Mouse (Mus musculus) embryonic facial prominence, embryonic 12.5 days (tissue): ENCODE measurements around the gene Enoph1. TPM values are rescaled to one million over a fixed set of nuclear protein-coding genes. Genes with fewer than 3 reads are reported as not detected.

ENCODE experiments used
- ATAC-seq: fragments of 200-750 bp; cut with Nextera tagmentation; 2 replicates; pipeline ENCODE4 v1.8.0; 2017; ENCODE audit not compliant: insufficient number of reproducible peaks, insufficient read depth, low FRiP score, low TSS enrichment
- H3K27ac ChIP-seq: fragments of 300-500 bp; sonication (generic); 2 replicates; pipeline ENCODE4 v1.5.1; 2016; ENCODE audit warnings: mild to moderate bottlenecking
- H3K27me3 ChIP-seq: fragments of 300-500 bp; sonication (generic); 2 replicates; pipeline ENCODE4 v1.6.1; 2016; ENCODE audit warnings: mild to moderate bottlenecking, moderate library complexity
- H3K36me3 ChIP-seq: fragments of 300-500 bp; sonication (generic); 2 replicates; pipeline ENCODE4 v1.6.1; 2016; ENCODE audit warnings: mild to moderate bottlenecking
- H3K4me1 ChIP-seq: fragments of 300-500 bp; sonication (generic); 2 replicates; pipeline ENCODE4 v1.6.1; 2016
- H3K4me2 ChIP-seq: fragments of 300-500 bp; sonication (generic); replicated peaks from 2 replicates; pipeline ENCODE4 v1.6.1; 2016; ENCODE audit warnings: mild to moderate bottlenecking, moderate library complexity
- H3K4me3 ChIP-seq: fragments of 300-500 bp; sonication (generic); 2 replicates; pipeline ENCODE4 v1.5.1; 2016; ENCODE audit warnings: mild to moderate bottlenecking
- H3K9ac ChIP-seq: fragments of 300-500 bp; sonication (generic); 2 replicates; pipeline ENCODE4 v1.6.1; 2016; ENCODE audit warnings: mild to moderate bottlenecking, moderate library complexity
- H3K9me3 ChIP-seq: fragments of 300-500 bp; sonication (generic); 2 replicates; pipeline ENCODE4 v1.6.1; 2016; ENCODE audit warnings: mild to moderate bottlenecking, moderate library complexity
- WGBS: fragments of 180-500 bp; shearing (Covaris S2); methylation state at CpG from one replicate; pipeline ENCODE4 v1.1.7; 2016; 5-methylcytosine and 5-hydroxymethylcytosine counted together
- polyA plus RNA-seq: library from polyadenylated mRNA; unstranded; fragments of >200 nt; fragmentation: Nextera tagmentation; extraction: Ambion mirVana; gene quantifications from 2 replicates; pipeline ENCODE4 v1.2.1, GENCODE M21; 2016

Enoph1 gene
- polyA plus RNA-seq, 1 experiment from 2014 or later, result 47.2 TPM

- no peak overlapping the region for H3K4me3 ChIP-seq
- no peaks in the 10 kb centered on the region for H3K27me3 ChIP-seq
- no peak overlapping the region for H3K4me2 ChIP-seq
- H3K9ac ChIP-seq, result no peak overlapping the region
- ATAC-seq, result no peak
- no peaks in the 10 kb centered on the region for H3K4me1 ChIP-seq
- no peaks in the 10 kb centered on the region for H3K9me3 ChIP-seq
- no peak overlapping the region for H3K27ac ChIP-seq
- no peaks in the 10 kb centered on the region for H3K36me3 ChIP-seq
Observed at GRCm38 (mm10) chr5:100020089-100020488, 19.7 kb upstream of the Enoph1 start.

- H3K4me3 ChIP-seq, result no peak overlapping the region
- no peaks in the 10 kb centered on the region for H3K4me1 ChIP-seq
- ATAC-seq, result no peak
Observed at GRCm38 (mm10) chr5:100024403-100024802, 15.4 kb upstream of the Enoph1 start.

GRCm38 (mm10) chr5:100024868-100025267 lies 14.9 kb upstream of the Enoph1 start:
- no peak overlapping the region for H3K4me3 ChIP-seq
- H3K4me2 ChIP-seq, result no peak overlapping the region
- H3K9me3 ChIP-seq, result no peaks in the 10 kb centered on the region
- H3K36me3 ChIP-seq, result no peaks in the 10 kb centered on the region
- H3K27me3 ChIP-seq, result no peaks in the 10 kb centered on the region
- 0 out of 2 replicates have a peak, but pooled peaks cover 2% of the 10 kb centered on the region for H3K4me1 ChIP-seq
- no peak overlapping the region for H3K9ac ChIP-seq
- WGBS, result 88% methylated on average over 1 of the region's 1 CpGs
- no peak for ATAC-seq
- H3K27ac ChIP-seq, result no peak overlapping the region

More at GRCm38 (mm10) chr5:100024403-100024802, 15.4 kb upstream of the Enoph1 start:
- H3K4me2 ChIP-seq, result no peak overlapping the region
- H3K9ac ChIP-seq, result no peak overlapping the region
- no peak overlapping the region for H3K27ac ChIP-seq
- WGBS, result 71% methylated on average over 5 of the region's 5 CpGs
- no peaks in the 10 kb centered on the region for H3K36me3 ChIP-seq
- no peaks in the 10 kb centered on the region for H3K27me3 ChIP-seq
- no peaks in the 10 kb centered on the region for H3K9me3 ChIP-seq

- Histone ChIP-seq H3K4me2 (no peak overlapping the region), H3K36me3 (peaks cover 35% of the 10 kb centered on the region), H3K9me3 (no peaks in the 10 kb centered on the region), H3K27ac (0 out of 2 replicates have a peak overlapping the region, but pooled peaks have one; percentile 50), H3K4me1 (peaks cover 10% of the 10 kb centered on the region; the same call in 1 of the 2 replicates), H3K27me3 (no peaks in the 10 kb centered on the region), H3K4me3 (no peak overlapping the region), H3K9ac (no peak overlapping the region)
- peak; percentile 78 for ATAC-seq
- WGBS, result 17% methylated on average over 6 of the region's 6 CpGs
Observed at GRCm38 (mm10) chr5:100030069-100030468, 9.7 kb upstream of the Enoph1 start.

GRCm38 (mm10) chr5:100032107-100032506 lies 7.7 kb upstream of the Enoph1 start:
- Histone ChIP-seq H3K36me3 (peaks cover 51% of the 10 kb centered on the region), H3K4me2 (no peak overlapping the region), H3K27me3 (no peaks in the 10 kb centered on the region), H3K27ac (no peak overlapping the region), H3K4me1 (peaks cover 20% of the 10 kb centered on the region), H3K4me3 (no peak overlapping the region), H3K9ac (no peak overlapping the region), H3K9me3 (no peaks in the 10 kb centered on the region)
- 92% methylated on average over 2 of the region's 2 CpGs for WGBS
- ATAC-seq, result no peak

GRCm38 (mm10) chr5:100032646-100033045 lies 7.1 kb upstream of the Enoph1 start:
- H3K27ac ChIP-seq, result no peak overlapping the region
- H3K27me3 ChIP-seq, result no peaks in the 10 kb centered on the region
- no peak for ATAC-seq
- H3K36me3 ChIP-seq, result peaks cover 51% of the 10 kb centered on the region
- H3K4me1 ChIP-seq, result peaks cover 21% of the 10 kb centered on the region
- WGBS, result 76% methylated on average over 3 of the region's 3 CpGs
- H3K9me3 ChIP-seq, result no peaks in the 10 kb centered on the region
- no peak overlapping the region for H3K4me3 ChIP-seq
- H3K4me2 ChIP-seq, result no peak overlapping the region
- no peak overlapping the region for H3K9ac ChIP-seq

- H3K4me1 ChIP-seq, result peaks cover 14% of the 10 kb centered on the region
- ATAC-seq, result no peak
- peak overlapping the region; percentile 84 for H3K4me3 ChIP-seq
- H3K27me3 ChIP-seq, result no peaks in the 10 kb centered on the region
- no peaks in the 10 kb centered on the region for H3K9me3 ChIP-seq
- H3K27ac ChIP-seq, result no peak overlapping the region
- H3K9ac ChIP-seq, result no peak overlapping the region
- 35% methylated on average over 7 of the region's 7 CpGs for WGBS
- H3K4me2 ChIP-seq, result peak overlapping the region; percentile 84
- peaks cover 51% of the 10 kb centered on the region for H3K36me3 ChIP-seq
Observed at GRCm38 (mm10) chr5:100035950-100036349, 3.8 kb upstream of the Enoph1 start.

GRCm38 (mm10) chr5:100036681-100037080 lies 3.1 kb upstream of the Enoph1 start:
- peak overlapping the region; percentile 84 for H3K4me2 ChIP-seq
- no peak for ATAC-seq
- H3K27me3 ChIP-seq, result no peaks in the 10 kb centered on the region
- H3K36me3 ChIP-seq, result peaks cover 49% of the 10 kb centered on the region
- H3K9me3 ChIP-seq, result no peaks in the 10 kb centered on the region
- H3K27ac ChIP-seq, result no peak overlapping the region
- peaks cover 20% of the 10 kb centered on the region for H3K4me1 ChIP-seq
- WGBS, result 25% methylated on average over 7 of the region's 7 CpGs
- H3K9ac ChIP-seq, result peak overlapping the region; percentile 94
- peak overlapping the region; percentile 84 for H3K4me3 ChIP-seq

- Histone ChIP-seq H3K4me2 (peak overlapping the region; percentile 84), H3K9ac (peak overlapping the region; percentile 94), H3K36me3 (peaks cover 40% of the 10 kb centered on the region), H3K27me3 (no peaks in the 10 kb centered on the region), H3K9me3 (no peaks in the 10 kb centered on the region), H3K4me3 (peak overlapping the region; percentile 84), H3K4me1 (peaks cover 22% of the 10 kb centered on the region), H3K27ac (peak overlapping the region; percentile 99)
- WGBS, result under 1% methylated on average over 42 of the region's 45 CpGs
- 0 out of 2 replicates have a peak, but pooled peaks have one; percentile 11 for ATAC-seq
Observed at GRCm38 (mm10) chr5:100037965-100038713, 1.6 kb upstream of the Enoph1 start.

GRCm38 (mm10) chr5:100038714-100039601 lies 827 bp upstream of the Enoph1 start:
- Histone ChIP-seq H3K27ac (peak overlapping the region; percentile 99), H3K4me1 (peaks cover 22% of the 10 kb centered on the region), H3K9me3 (no peaks in the 10 kb centered on the region), H3K4me2 (peak overlapping the region; percentile 84), H3K27me3 (no peaks in the 10 kb centered on the region), H3K9ac (peak overlapping the region; percentile 94), H3K4me3 (peak overlapping the region; percentile 84), H3K36me3 (peaks cover 34% of the 10 kb centered on the region)
- WGBS, result under 1% methylated on average over 106 of the region's 113 CpGs
- ATAC-seq, result peak; percentile 57

- peaks cover 22% of the 10 kb centered on the region for H3K36me3 ChIP-seq
- peaks cover 18% of the 10 kb centered on the region; the same call in 1 of the 2 replicates for H3K4me1 ChIP-seq
- no peaks in the 10 kb centered on the region for H3K9me3 ChIP-seq
- peak overlapping the region; percentile 99 for H3K27ac ChIP-seq
- H3K4me3 ChIP-seq, result peak overlapping the region; percentile 84
- WGBS, result under 1% methylated on average over 19 of the region's 19 CpGs
- no peaks in the 10 kb centered on the region for H3K27me3 ChIP-seq
- H3K9ac ChIP-seq, result peak overlapping the region; percentile 94
- peak overlapping the region; percentile 74 for H3K4me2 ChIP-seq
- no peak for ATAC-seq
Observed at GRCm38 (mm10) chr5:100040281-100040784, 548 bp downstream of the Enoph1 start.
